Mouse (Mus musculus): ENCODE measurements around the gene Gna13. TPM values are rescaled to one million over a fixed set of nuclear protein-coding genes. Genes with fewer than 3 reads are reported as not detected.
A peak's percentile ranks its signal among the peaks of the same experiment; 100 is the strongest.

The Gna13 gene
- total and polyA plus RNA-seq, 3 experiments = 12.7 to 30.9 (median 30.8) TPM

GRCm38 (mm10) chr11:109392601-109393000 lies 30.0 kb downstream of the Gna13 start:
- peaks cover 5% of the 10 kb centered on the region for H3K79me2 ChIP-seq (replicated peaks; ENCODE audit: control insufficient read depth, insufficient read depth, low read length)
- 83% methylated on average over 9 of the region's 9 CpGs for WGBS
- peaks cover 5% of the 10 kb centered on the region for H3K4me1 ChIP-seq (ENCODE audit: control insufficient read depth, insufficient read depth, low read length)
- H3K27ac ChIP-seq = no peak overlapping the region
- peaks cover 3% of the 10 kb centered on the region; the same call in 1 of the 2 replicates for H3K36me3 ChIP-seq (ENCODE audit: control insufficient read depth, insufficient read depth, low read length)
- intact Hi-C loops (cut with DNase I) = no loop called here
- H3K9ac ChIP-seq (ENCODE audit: low read depth, low read length) = no peak overlapping the region
- no peaks in the 10 kb centered on the region for H3K27me3 ChIP-seq (ENCODE audit: control insufficient read depth, insufficient read depth, low read length)
- H3K4me3 ChIP-seq = no peak overlapping the region
- DNase-seq = no peak
- TF ChIP-seq EP300 (IDR thresholded peaks at IDR 0.05; ENCODE audit: insufficient read depth, low read depth, low read length) = no peak
- no peak for TF ChIP-seq CTCF (IDR thresholded peaks at IDR 0.05)
- TF ChIP-seq POLR2A (IDR thresholded peaks at IDR 0.05; ENCODE audit: insufficient read depth, low read depth, low read length) = no peak

GRCm38 (mm10) chr11:109394758-109395157 lies 32.1 kb downstream of the Gna13 start:
- no peak overlapping the region for H3K9ac ChIP-seq (ENCODE audit: low read depth, low read length)
- WGBS = 64% methylated on average over 9 of the region's 9 CpGs
- H3K27me3 ChIP-seq (ENCODE audit: control insufficient read depth, insufficient read depth, low read length) = no peaks in the 10 kb centered on the region
- H3K27ac ChIP-seq = peak overlapping the region; percentile 30
- TF ChIP-seq CTCF (IDR thresholded peaks at IDR 0.05) = no peak
- no peak for TF ChIP-seq POLR2A (IDR thresholded peaks at IDR 0.05; ENCODE audit: insufficient read depth, low read depth, low read length)
- no peak for TF ChIP-seq EP300 (IDR thresholded peaks at IDR 0.05; ENCODE audit: insufficient read depth, low read depth, low read length)
- peaks cover 3% of the 10 kb centered on the region for H3K79me2 ChIP-seq (replicated peaks; ENCODE audit: control insufficient read depth, insufficient read depth, low read length)
- intact Hi-C loops (cut with DNase I) = no loop called here
- no peaks in the 10 kb centered on the region for H3K36me3 ChIP-seq (ENCODE audit: control insufficient read depth, insufficient read depth, low read length)
- H3K4me3 ChIP-seq = no peak overlapping the region
- peaks cover 3% of the 10 kb centered on the region for H3K4me1 ChIP-seq (ENCODE audit: control insufficient read depth, insufficient read depth, low read length)
- DNase-seq = no peak

DNA sequence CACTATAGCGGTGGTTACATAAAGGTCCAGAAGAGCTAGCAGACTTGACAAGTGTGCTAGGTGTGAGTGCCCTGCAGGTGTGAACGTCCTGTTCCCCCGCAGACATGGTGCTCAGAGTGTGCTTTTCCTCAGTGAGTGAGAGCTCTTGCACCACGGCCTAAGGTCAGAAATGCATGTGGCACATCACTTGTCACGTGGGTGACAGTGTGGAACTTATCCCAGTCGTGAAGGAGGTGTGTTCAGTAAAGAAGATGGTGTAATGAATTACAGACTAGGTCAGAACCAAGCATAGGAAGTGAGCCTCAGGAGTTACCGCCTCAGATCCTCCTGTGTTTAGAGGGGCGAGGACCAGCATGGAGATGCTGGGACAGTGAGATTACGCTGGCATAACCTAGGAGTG lies 32.7 kb downstream of the Gna13 start:
- no peak for DNase-seq
- H3K4me3 ChIP-seq = no peak overlapping the region
- intact Hi-C loops (cut with DNase I) = no loop called here
- H3K27ac ChIP-seq = no peak overlapping the region
- no peak for TF ChIP-seq CTCF (IDR thresholded peaks at IDR 0.05)
- TF ChIP-seq POLR2A (IDR thresholded peaks at IDR 0.05; ENCODE audit: insufficient read depth, low read depth, low read length) = no peak
- no peak for TF ChIP-seq EP300 (IDR thresholded peaks at IDR 0.05; ENCODE audit: insufficient read depth, low read depth, low read length)
- H3K36me3 ChIP-seq (ENCODE audit: control insufficient read depth, insufficient read depth, low read length) = no peaks in the 10 kb centered on the region
- H3K9ac ChIP-seq (ENCODE audit: low read depth, low read length) = no peak overlapping the region
- H3K4me1 ChIP-seq (ENCODE audit: control insufficient read depth, insufficient read depth, low read length) = peaks cover 3% of the 10 kb centered on the region
- H3K79me2 ChIP-seq (replicated peaks; ENCODE audit: control insufficient read depth, insufficient read depth, low read length) = peaks cover 3% of the 10 kb centered on the region
- H3K27me3 ChIP-seq (ENCODE audit: control insufficient read depth, insufficient read depth, low read length) = no peaks in the 10 kb centered on the region
- 84% methylated on average over 9 of the region's 9 CpGs for WGBS

- TF ChIP-seq EP300 (IDR thresholded peaks at IDR 0.05; ENCODE audit: insufficient read depth, low read depth, low read length) = no peak
- TF ChIP-seq CTCF (IDR thresholded peaks at IDR 0.05) = no peak
- no peak for TF ChIP-seq POLR2A (IDR thresholded peaks at IDR 0.05; ENCODE audit: insufficient read depth, low read depth, low read length)
- WGBS = 87% methylated on average over 5 of the region's 5 CpGs
- H3K4me1 ChIP-seq (ENCODE audit: control insufficient read depth, insufficient read depth, low read length) = no peaks in the 10 kb centered on the region
- DNase-seq = no peak
- no peak overlapping the region for H3K27ac ChIP-seq
- no peaks in the 10 kb centered on the region for H3K79me2 ChIP-seq (replicated peaks; ENCODE audit: control insufficient read depth, insufficient read depth, low read length)
- no peaks in the 10 kb centered on the region for H3K27me3 ChIP-seq (ENCODE audit: control insufficient read depth, insufficient read depth, low read length)
- H3K9ac ChIP-seq (ENCODE audit: low read depth, low read length) = no peak overlapping the region
- intact Hi-C loops (cut with DNase I) = no loop called here
- no peak overlapping the region for H3K4me3 ChIP-seq
- no peaks in the 10 kb centered on the region for H3K36me3 ChIP-seq (ENCODE audit: control insufficient read depth, insufficient read depth, low read length)
Observed at GRCm38 (mm10) chr11:109406431-109406830, 43.8 kb downstream of the Gna13 start.

DNA sequence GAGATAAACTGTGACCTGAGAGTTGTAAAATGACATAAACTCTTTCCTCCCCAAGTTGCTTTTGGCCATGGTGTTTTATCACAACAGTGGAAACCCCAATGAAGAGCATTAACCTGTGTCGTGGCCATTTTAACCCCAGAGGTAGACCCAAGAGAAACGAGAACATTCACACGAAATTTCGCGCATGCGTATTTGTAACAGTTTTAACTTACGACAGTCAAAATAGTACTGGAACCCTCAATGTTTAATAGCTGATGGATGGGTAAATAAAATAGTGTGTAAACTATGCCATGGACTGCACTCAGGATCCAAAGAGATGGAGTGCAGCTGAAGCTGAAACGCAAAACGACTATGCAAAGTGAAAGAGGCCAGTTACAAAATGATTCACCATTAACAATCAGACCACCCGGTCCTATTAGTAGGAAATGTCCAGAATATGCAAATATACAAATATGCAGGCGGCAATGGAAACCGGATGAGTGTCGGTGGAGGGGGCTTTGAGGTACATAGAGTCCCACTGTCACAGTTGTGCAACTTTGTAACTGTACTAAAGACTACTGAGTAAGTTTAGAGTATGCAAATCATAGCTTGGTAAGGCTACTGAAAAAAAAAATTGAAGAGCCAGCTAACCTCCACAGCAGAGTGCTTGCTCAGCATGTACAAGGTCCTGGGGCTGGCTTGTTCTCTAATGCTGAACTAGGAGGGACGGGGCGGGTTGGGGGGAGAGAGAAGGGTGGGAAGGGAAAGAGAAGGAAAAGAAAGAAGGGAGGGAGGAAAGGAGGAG lies 47.8 kb downstream of the Gna13 start:
- no peaks in the 10 kb centered on the region for H3K36me3 ChIP-seq (ENCODE audit: control insufficient read depth, insufficient read depth, low read length)
- intact Hi-C loops (cut with DNase I) = no loop called here
- no peaks in the 10 kb centered on the region for H3K4me1 ChIP-seq (ENCODE audit: control insufficient read depth, insufficient read depth, low read length)
- H3K27me3 ChIP-seq (ENCODE audit: control insufficient read depth, insufficient read depth, low read length) = no peaks in the 10 kb centered on the region
- no peak overlapping the region for H3K9ac ChIP-seq (ENCODE audit: low read depth, low read length)
- no peak overlapping the region for H3K27ac ChIP-seq
- DNase-seq = no peak
- H3K79me2 ChIP-seq (replicated peaks; ENCODE audit: control insufficient read depth, insufficient read depth, low read length) = no peaks in the 10 kb centered on the region
- no peak overlapping the region for H3K4me3 ChIP-seq
- WGBS = 81% methylated on average over 15 of the region's 15 CpGs
- TF ChIP-seq CTCF (IDR thresholded peaks at IDR 0.05) (no peak), POLR2A (IDR thresholded peaks at IDR 0.05; ENCODE audit: insufficient read depth, low read depth, low read length) (no peak), EP300 (IDR thresholded peaks at IDR 0.05; ENCODE audit: insufficient read depth, low read depth, low read length) (no peak)

DNA sequence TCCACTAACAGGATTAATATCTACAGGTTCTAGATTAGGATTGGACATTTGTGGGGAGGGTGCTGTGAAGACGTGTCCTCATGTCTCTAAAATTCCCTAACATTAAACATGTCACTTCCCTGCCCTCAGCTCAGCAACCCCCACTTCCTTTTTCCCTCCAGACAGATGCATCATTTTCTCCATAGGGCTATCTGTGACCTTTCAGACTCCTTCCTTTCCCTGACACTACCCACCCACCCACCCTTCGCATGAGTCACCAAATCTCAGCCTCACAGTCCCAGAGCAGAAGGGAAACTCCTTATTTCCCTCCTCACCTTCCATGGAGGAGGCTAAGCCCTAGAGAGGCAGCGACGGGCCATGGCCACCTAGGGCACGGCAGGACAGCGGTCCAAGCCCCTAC lies 51.0 kb downstream of the Gna13 start, which contains the start of gene 9930022D16Rik:
Gene 9930022D16Rik, plus strand, starts transcription at position 301 of the 400 bp plus-strand sequence.
- no peaks in the 10 kb centered on the region for H3K27me3 ChIP-seq (ENCODE audit: control insufficient read depth, insufficient read depth, low read length)
- no peak within 1 kb of the TSS for H3K4me3 ChIP-seq
- WGBS = 52% methylated on average over 6 of the region's 6 CpGs
- no peak within 1 kb of the TSS for H3K9ac ChIP-seq (ENCODE audit: low read depth, low read length)
- TF ChIP-seq CTCF (IDR thresholded peaks at IDR 0.05) (no peak), POLR2A (IDR thresholded peaks at IDR 0.05; ENCODE audit: insufficient read depth, low read depth, low read length) (no peak), EP300 (IDR thresholded peaks at IDR 0.05; ENCODE audit: insufficient read depth, low read depth, low read length) (no peak)
- intact Hi-C loops (cut with DNase I) = no loop called here
- H3K79me2 ChIP-seq (replicated peaks; ENCODE audit: control insufficient read depth, insufficient read depth, low read length) = no peaks in the 10 kb centered on the region
- no peaks in the 10 kb centered on the region for H3K4me1 ChIP-seq (ENCODE audit: control insufficient read depth, insufficient read depth, low read length)
- DNase-seq = no peak
- H3K36me3 ChIP-seq (ENCODE audit: control insufficient read depth, insufficient read depth, low read length) = no peaks in the 10 kb centered on the region
- no peak within 1 kb of the TSS for H3K27ac ChIP-seq
